Mouse (Mus musculus) erythroblast, adult 5-6 weeks (primary cell): ENCODE measurements at regions not wholly inside any gene's neighbourhood (a gene's known extent, or its start where the extent isn't known, plus 50 kb on each side); places are given as distances from the start of the nearest gene placed in this dataset.

Source experiments
- ATAC-seq: replicated peaks from 2 replicates; pipeline ENCODE4 v1.8.0; 2016; ENCODE audit warnings: moderate number of reproducible peaks, mild to moderate bottlenecking, moderate TSS enrichment, inconsistent platforms; ENCODE audit not compliant: poor library complexity, low FRiP score, severe bottlenecking

DNA sequence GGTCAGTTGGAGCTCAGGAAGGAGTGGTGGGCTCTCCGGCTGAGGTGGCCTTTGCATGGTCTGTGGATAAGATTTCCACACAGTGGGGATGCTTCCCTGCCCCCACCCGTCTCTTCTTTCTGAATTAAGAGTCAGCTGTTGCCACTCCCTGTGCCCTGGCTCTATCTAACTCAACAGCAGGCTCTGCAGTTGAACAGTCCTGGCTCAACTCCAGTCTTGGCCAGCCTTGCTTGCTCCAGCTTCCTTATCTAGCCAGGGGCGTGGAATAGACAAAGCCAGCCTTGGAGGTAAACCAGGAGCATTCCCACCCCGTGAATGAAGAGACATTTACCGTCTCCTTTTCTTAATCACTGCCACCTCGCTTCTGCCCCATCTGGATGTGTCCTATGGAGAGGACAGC is 89.7 kb downstream of the Mn1 start:
- ATAC-seq: peak; percentile 92

GRCm38 (mm10) chr5:111507332-111507731 is 90.2 kb downstream of the Mn1 start:
- ATAC-seq: no peak

DNA sequence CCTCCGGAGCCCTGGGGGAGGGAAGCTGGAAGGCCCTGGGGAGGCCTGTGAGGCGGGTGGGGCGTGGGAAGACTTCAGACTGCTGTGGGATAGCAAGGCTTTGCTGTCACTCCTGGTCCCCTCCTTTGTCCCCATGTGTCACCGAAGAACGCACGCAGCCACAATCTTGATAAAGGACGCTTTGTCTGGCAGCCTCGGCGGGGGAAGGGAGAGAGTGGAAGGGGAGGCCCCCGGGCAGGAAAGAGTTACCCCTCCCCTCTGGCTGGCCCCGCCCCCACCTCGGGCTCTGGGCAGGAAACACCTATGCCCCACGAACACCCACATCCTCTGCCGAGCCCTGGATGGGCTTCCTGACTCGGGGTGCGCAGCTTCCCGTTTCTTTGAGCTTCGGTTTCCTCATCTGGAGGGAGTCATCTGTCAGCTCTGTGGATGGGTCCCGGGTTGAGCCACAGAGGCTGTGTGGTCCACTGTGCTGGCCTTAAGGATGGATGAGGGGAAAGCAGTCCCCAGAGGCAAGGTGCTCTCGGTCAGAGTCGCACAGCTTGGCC is 91.9 kb downstream of the Mn1 start:
- no peak for ATAC-seq

DNA sequence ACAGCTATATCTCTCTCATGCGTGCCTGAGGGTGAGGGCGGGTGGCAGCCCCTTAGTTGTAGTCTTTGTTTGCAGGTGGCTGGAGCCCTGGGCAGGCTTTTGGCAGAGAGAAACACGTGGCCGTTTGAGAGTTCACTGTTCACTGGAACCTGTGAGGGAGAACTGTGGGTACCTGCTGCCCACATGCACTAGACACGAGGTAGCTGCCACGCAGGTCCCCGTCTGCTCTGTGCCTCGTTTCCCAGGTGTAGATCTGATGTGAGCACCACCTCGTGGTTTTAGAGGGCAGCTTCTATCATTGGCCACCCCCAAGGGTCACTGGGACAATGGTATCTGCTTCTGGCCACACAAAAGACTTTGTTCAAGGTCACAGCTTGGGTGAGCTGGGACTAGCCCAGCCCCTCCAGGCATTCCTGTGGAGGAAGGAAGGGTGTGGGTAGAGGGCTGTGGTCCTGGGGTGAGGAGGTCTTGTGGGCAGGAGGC is 92.5 kb downstream of the Mn1 start:
- ATAC-seq: no peak

DNA sequence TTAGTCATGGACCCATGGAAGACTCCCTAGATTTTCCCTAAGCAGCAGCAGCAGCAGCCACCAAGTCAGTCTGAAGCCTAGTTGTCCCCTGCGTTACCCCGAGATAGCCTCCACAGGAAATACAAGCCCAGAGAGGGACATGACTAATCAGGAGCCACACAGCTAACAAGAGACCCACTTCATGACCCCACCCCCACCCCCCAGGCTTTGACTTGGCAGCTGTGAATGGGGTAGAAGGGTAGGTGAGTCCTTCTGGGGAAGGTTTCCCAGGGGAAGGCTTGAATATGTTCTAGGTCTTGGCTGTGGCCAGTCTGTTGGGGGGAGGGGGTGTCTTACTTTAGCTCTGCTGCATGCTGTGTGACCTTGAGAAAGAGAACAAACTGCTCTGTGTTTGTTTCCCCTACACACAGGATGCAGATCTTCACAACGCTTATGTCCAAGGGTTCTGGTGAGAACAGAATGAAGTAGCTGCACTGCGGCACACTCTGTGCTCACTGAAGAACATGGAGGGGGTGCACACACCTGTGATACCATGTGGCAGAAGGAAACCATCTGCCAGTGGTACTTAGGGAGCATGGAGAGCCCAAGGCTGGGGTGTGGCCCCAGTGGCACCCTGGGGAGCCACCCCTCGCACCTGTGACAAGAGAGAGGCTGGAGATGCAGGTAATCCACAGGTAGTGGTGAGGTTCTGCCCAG is 93.2 kb downstream of the Mn1 start:
- no peak for ATAC-seq

DNA sequence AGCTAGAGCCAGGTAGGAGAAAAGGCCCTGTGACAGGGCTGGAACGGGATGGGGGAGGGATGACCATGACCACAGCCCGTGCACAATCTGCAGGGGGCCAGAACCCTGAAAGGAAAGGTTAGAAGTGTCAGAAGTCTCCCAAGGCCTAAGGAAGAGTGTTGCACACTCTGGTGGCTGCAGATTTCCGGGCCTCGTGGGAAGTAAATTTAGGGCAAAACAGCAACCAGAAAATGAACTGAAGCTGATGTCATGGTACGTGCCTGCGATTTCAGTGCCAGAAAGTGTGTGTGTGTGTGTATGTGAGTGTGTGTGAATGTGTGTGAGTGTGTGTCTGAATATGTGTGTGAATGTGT is 93.7 kb downstream of the Mn1 start:
- ATAC-seq: no peak

GRCm38 (mm10) chr5:111511982-111512381 is 94.8 kb downstream of the Mn1 start:
- ATAC-seq: no peak

DNA sequence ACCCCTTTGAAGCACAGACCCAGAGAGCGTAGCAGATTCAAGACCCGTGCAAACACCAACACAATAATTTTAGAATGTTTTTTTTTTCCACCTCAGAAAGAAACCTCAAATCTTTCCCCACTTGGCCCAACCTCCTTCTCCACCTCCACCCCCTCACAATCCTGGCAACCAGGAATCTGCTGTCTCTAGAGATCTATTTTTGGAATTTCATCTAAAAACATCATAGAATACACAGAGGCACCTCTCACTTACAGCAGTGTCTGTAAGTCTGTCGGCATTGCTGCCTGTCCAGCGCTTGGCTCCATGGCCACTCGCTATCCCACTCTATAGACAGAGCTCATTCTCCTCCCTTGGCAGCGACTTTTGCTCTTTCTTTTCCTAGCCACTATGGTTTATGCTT is 96.8 kb downstream of the Mn1 start:
- no peak for ATAC-seq

- no peak for ATAC-seq
Measured at GRCm38 (mm10) chr5:111519059-111519458, 101.9 kb downstream of the Mn1 start.

DNA sequence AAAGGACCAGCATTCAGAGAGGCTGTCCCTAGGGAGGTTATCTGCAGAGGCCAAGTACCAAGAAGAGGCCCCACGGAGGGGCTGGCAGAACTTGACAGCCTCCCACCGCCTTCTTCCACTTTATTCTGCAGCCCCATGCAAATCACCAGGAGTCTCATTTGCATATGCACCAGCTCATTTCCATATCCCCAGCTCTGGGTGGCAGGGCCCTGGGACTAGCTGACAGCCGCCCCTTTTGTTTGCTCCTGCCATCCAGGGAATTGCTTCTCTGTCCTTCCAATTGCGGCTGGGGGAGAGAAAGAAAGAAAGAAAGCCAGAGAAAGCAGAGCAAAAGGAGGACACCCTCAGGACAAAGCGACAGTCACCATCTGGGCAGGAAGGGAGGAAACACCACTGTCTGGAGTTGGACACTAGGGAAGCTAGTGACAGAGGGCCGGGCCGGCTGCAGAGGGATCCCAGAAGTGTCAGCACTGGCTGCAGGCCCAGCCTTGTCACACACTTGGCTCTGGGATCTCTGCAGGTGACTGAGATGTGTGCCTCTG is 102.4 kb downstream of the Mn1 start:
- no peak for ATAC-seq

- no peak for ATAC-seq
Measured at GRCm38 (mm10) chr5:111521866-111522265, 104.7 kb downstream of the Mn1 start.

GRCm38 (mm10) chr5:111522586-111522985 is 105.4 kb downstream of the Mn1 start:
- no peak for ATAC-seq

GRCm38 (mm10) chr5:111527741-111528140 is 110.6 kb downstream of the Mn1 start:
- ATAC-seq: no peak

DNA sequence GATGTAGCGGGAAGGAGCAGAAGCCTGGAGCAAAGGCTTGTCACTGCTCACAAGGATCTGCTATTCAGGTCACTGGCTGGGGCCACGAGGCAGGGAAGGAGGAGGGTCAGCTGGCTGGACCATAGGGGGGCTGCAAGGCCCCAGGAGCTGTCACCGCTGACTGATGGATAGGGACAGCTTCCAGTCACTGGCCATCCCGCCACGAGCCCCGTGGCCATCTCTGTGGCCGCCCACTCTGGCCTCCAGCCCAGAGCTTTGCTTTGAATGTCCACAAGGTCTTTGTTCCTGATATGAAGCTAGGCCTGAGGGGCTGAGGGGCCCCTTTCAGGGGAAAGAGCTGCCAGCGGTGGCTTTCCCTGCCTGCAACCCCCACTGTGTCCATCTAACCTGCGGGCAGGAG is 111.9 kb downstream of the Mn1 start:
- no peak for ATAC-seq

DNA sequence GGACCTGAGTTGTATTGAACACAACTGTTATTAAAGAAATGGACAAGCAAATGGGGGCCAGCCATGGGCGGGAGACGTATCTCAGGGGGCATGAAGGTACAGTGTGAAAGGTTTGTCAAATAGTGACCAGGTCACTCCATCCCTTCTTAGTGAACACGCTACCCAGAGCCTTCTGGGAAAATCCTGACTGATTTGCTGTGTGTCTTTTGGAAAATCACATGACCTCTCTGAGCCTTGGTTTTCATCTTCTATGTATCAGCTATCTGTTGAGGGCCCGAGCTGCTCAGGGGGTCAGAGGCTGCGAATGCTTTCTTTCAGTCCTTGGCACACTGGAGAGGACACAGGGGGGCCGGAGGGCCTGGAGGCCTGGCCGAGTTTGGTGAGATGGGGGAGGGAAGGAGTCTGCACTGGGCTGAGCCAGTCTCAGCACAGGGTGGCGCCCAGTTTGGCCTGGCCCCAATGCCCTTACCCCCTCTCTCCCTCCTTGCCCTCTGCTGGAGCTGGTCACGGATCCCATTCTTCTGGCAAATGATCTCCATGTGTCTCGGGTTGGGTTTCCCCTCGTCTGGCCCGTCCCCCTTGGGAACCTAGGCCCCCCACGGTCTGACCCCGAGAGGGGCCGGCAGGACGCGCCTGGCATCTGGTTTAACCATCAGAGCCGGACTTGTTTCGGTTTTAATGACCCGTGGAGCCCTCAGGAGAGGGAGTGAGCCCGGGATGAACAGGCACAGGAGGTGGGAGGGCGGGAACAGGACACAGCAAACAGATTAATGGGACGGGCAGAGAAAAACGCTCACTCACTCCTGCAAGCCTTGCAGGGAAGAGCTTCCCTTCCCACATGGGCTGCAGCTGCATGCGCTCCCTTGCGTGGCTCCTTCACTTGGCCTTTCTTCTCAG is 113.7 kb downstream of the Mn1 start:
- ATAC-seq: no peak

DNA sequence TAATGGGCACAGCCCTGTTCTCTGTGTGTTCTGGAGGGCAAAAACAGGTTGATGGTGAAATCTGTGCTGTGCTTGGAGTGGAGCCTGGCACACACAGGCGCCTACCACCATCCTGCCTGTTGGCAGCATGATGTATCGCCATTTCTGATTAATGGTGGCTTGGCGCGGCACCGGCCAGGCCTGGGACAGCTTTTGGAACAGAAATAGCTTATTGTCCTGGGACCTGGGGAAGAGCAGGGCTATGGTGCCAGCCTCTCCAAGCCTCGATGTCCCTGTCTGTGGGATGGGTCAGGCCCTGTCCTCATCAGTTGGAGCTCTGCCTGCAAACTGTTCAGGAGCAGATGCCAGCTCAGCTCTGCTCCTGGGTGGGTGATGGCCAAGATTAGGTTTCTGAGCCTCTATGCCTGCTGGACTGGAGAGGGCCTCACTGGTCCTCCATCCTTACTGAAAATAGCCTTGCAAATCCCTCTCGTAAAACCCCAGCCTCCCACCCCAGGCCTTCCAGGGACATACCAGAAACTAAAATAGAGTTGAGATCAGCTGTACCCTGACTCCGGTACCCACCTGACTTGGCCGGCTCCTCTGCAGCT is 115.4 kb downstream of the Mn1 start:
- no peak for ATAC-seq

DNA sequence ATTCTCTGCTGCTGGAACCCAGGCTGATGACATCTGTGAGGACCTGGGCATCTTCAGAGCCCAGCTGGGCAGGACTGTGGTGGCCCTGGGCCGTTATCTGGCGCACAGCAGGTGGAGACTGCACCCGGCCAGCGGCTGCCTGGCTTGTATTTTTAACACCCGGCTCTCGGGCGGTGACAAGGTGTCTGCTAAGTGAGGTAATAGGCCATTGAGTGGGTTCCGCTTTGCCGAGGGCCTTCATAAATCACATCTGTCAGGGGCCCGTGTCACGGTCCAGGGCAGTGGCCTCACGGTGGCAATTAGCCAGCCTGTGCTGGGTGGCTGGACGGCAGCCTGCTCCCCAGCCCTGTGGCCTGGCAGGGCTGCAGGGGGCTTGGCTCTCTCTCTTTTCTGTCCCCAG is 118.8 kb downstream of the Mn1 start:
- peak; percentile 84 for ATAC-seq

- no peak for ATAC-seq
Measured at GRCm38 (mm10) chr5:111538560-111539450, 121.6 kb downstream of the Mn1 start.

DNA sequence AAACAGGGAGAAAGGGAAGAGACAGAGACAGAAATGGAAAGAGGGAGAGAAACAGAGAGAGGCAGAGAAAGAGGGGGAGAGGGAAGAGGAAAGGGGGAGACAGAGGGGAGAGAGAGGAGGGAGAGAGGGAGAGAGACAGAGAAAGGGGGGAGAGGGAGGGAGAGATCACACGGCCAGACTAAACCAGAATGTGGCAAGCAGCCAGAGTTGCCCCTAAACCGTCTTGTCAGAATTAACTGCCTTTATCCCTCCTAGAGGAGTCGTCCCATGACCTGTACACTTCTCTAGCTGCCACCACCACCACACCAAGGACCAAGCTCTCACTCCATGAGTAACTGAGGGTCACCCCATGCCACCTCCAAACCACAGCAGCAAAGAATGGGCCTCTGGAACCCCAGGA is 123.3 kb downstream of the Mn1 start:
- ATAC-seq: no peak
